Mouse (Mus musculus) spleen, postnatal 4 days (tissue): ENCODE measurements around the gene Parp12.

Experiments used
- DNase-seq, 2 experiments: peaks; one replicate each; pipeline ENCODE4 v3.0.0; 2022; ENCODE audit warnings: low spot score in 2 of 2

Parp12 gene

DNA sequence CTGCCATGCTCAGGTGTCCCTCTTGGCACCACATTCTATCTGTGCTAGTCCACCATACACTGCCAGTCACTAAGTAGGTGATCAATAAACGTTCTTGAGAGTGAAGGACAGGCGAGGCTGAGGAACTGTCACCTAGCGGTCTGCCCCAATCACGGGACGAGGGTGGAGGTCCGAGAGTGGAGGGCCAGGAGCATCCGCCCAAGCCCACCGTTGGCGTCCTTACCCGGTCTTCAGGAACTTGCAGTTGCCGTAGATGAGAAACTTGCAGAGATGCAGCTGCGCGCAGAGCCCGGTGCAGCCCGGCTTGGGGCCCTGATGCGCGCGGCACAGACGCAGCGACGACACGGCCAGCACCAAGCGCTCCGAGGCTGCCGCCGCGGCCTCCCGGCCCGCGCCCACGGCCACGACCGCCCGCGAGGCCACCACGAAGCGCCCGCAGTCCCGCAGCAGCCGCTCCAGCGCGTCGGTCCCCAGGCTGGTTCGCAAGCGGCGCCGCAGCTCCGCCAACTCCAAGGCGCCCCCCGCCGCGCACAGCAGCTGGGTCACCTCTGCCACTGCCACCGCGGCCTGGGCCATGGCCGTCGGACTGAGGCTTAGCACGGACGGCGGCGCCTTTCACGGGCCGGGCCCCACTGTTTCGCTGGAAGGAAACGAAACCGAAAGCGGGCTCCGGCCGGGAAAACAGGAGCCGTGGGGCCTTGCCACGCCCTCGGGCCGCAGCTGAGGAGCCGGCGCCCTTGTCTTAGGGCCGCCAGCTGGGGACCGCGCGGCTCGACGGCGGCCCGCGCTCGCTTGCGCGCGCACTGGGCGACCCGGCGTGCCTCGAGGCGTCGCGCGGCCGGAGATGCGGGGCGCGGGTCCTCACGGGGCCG lies at the start of gene Parp12:
Parp12 (minus strand) TSS at position 766 of the 872 bp plus-strand sequence.
- DNase-seq, result peak; percentile 67 to 84

- DNase-seq, result no peak
Measured at GRCm38 (mm10) chr6:39164891-39165290, 46.7 kb upstream of the Parp12 start.

DNA sequence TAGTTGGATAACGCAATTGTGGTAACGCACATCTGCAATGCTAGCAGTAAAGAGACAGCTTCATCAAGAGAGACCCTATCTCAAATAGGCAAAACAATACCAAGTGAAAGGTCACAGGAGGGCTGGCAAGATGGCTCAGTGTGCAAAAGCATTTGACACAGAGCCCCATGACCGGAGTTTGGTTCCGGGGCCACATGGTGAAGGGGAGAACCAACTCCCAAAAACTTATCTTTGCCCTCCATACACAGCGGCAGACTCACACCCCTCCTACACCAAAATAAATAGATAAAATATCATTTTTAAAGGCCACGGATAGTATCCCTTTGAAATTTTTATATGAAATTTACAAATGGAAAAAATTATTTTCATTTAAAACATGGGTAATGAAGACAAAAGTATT lies 43.8 kb upstream of the Parp12 start:
- no peak for DNase-seq

DNA sequence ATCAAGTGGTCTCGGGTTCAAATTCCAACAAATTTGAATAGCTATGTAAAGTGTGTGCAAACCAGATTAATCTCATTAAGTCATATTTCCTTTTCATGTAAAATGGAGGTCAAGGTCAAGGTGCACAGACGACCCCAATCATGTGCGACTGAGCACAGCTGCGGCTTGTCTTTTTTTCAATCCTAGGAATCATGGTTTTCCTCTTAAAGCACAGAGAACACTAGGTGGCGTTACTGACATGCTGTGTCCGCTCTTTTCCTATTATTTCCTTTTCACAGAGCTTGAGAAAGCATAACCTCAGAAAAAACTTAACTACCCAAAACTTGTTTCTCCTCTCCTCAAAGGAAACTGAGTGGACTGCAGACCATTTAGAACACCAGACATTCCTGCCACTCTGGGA lies 27.9 kb upstream of the Parp12 start:
- DNase-seq, result no peak

DNA sequence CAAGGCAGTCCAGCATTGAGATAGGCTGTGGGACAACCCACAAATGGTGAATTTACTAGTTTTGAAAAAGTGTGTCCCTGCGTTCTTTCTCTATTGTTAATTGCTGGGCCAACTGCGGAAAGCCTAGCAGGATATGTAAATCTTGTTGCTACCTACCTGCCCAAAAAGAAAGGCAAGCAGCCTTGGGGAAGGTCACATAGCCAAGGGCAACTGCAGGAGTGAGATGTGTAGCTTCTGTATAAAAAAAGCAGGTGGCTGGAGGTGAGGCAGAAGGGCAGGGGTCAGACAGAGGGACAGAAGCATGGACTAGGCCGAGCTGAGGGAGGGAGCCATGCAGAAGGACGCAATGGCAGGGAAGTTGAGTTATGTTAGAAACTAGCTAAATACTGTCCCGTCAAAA lies 14.4 kb upstream of the Parp12 start:
- DNase-seq, result no peak

DNA sequence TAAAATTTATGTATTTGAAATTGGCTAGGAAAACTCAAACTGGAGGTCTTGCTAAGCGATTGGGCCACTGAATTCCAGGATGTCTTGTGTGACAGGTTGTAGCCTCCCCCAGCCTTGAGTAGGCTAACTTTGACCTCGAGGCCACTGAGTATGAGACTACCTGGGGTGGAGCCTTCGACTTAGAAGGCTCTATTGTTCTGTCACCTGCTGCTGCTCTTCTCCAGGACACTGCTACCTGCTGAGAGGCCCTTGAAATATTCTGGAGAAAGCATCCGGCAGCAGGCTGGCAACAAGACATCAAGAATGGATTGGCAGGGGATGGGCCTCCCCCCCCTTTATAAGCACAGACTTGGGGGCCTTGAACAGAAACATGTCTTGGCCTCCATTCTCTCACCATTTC lies 13.3 kb upstream of the Parp12 start:
- no peak for DNase-seq

- DNase-seq, result no peak
Measured at GRCm38 (mm10) chr6:39124719-39125118, 6.6 kb upstream of the Parp12 start.

DNA sequence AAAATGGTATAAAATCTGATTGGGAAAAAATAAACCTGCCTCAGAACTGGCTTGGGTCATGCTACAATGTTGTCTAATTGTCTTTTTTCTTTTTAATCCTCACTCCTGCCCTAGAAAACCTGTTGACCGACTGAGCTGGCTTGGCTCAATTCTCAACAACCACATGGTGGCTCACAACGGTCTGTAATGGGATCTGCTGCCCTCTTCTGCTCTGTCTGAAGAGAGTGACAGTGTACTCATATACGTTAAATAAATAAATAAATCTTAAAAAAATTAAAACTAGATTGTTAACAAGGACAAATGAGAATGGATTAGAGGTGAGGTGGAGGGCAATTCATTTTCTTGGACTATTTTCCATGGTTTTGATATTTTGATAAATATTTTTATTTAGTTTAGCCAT lies 2.5 kb upstream of the Parp12 start:
- no peak for DNase-seq

- peak in 1 of 2 experiments; percentile 14 for DNase-seq
Measured at GRCm38 (mm10) chr6:39118456-39118881, 320 bp upstream of the Parp12 start.

- DNase-seq, result no peak
Measured at GRCm38 (mm10) chr6:39115438-39115837, 2.7 kb downstream of the Parp12 start.

DNA sequence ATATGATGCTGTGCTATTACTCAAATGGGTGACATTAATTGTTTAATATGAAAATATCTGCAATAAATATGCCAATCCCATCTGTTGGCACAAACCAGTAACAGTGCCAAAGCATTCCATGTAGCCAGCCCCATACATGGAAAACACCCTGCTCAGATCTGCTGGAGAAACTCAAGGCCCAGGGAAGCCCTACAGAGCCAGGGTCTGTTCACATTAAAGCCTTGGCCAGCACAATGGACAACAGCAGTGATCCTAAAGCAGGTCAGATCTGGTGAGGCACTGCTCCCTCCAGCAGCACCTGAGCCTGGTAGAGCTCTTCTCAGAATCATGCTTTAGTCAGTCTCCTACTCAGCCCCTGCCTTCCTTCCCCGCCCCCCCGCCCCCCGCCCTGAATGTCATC lies 5.0 kb downstream of the Parp12 start:
- no peak for DNase-seq

GRCm38 (mm10) chr6:39112701-39113100 lies 5.4 kb downstream of the Parp12 start:
- DNase-seq, result no peak

DNA sequence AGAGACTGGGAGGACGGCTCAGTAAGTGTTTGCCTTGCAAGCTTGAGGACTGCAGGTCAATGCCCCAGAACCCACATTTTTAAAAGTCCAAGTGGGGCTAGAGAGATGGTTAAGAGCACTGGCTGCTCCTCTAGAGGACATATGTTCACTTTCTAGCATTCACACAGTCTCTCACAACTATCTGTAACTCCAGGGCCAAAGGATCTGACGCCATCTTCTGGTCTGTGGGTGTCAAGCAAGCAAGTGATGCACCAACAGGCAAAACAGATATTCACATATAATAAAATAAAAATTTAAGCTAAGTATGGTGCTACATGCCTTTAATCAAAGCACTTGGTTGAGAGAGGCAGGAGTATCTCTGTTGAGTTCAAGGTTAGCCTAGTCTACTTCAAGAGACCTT lies 11.3 kb downstream of the Parp12 start:
- DNase-seq, result no peak

DNA sequence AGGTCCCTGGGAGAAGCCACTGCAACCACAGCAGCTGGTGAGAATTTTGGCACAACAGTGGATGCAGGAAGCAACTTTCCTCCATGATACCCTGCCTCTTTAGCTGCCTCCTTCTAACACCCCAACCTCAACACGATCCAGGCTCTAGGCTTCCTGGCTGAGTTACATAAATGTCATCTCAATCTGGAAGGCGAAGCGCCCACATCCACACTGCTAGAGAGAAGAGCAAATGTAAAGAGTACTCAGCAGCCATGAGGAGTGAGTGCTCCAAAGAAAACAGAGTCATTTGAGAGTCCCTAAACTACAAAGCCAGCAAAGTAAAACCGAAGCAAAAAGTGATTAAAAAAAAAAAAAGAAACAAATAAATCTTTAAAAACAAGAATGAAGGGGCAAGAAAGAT lies 13.5 kb downstream of the Parp12 start:
- DNase-seq, result no peak

DNA sequence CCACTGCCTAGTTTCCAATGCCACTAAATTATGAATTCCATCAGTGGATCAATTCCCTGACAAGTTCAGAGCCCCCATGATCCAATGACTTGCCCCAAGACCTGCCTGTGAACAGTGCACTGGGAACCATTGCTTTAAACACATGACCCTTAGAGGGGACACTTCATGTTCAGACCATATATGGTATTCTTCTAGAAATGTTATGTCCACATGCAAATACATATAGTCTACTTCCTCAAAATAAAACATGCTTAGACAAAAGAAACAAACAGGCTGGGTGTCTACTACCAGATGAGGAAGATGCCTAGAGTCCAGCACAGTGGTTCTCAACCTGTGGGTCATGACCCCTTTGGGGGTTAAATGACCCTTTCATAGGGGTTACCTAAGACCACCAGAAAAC lies 41.7 kb downstream of the Parp12 start:
- DNase-seq, result no peak

DNA sequence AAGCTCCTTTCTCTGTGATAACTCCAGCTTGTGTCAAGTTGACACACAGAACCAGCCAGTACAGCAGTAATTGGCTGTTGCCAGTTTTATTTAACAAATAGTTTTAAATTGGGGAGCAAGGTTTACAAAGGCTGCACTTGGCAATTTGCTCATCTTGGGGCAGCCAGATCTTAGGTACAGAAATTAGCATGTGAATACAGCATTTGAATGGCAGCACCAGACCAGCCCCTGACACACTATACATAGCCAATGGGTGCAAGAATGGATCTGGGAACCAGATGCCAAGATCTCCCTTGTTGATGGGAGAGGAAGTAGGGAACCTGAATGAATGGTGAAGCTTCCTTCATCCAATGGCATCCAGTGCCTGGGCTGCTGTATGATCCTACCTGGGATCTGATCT lies 44.0 kb downstream of the Parp12 start:
- DNase-seq, result no peak

DNA sequence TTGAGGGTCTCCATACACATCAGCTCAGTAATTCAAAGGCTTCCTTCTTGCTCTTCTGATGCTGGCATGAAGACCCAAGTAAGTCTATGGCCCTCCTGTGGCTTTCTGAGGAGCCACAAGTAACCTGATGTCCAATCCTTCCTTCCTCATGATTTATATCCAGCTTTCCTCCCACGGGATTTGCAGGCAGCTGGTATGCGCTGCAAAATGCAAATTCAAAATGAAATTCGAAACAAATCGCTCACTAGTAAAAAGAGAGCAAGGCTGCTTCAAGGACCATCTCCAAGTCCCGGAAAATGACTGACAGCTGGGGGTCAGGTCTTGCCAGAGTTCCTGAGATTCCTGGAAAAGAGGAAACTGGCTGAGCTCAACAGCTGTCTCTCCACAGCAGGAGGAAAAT lies 45.5 kb downstream of the Parp12 start:
- DNase-seq, result no peak

DNA sequence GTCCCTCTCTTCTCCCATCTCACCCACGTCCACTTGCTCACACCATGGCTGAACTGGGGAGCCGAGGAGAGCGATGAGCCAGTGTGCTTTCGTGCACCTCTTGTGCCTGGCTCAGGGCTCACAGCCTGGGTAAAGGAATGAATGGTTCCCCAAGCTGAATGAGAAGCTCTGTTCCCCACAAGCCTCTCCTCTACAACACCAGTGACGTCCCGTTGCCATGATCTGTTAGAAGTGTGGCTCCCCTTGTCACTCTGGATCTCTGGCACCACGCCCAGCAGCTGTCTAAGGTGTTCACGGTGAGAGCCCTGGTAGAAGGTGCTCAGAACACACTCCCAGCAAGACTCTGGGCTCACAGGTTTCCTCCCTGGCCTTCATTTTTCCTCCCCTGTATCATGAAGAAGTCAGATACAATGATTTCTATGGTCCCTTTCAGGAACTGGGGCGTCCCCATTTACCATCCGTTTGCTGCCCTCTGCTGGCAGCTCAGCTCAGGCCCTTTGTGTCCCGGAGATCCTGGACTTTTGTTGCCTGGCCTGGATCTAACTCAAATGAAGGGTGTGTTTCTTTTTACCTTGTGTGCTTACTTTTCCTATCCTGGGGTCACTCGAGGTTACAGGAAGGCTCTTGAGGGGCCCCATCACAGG lies 51.1 kb downstream of the Parp12 start:
- peak; percentile 65 to 85 for DNase-seq

- DNase-seq, result no peak
Measured at GRCm38 (mm10) chr6:39063541-39063940, 54.6 kb downstream of the Parp12 start.

- DNase-seq, result no peak
Measured at GRCm38 (mm10) chr6:39061180-39061579, 57.0 kb downstream of the Parp12 start.

DNA sequence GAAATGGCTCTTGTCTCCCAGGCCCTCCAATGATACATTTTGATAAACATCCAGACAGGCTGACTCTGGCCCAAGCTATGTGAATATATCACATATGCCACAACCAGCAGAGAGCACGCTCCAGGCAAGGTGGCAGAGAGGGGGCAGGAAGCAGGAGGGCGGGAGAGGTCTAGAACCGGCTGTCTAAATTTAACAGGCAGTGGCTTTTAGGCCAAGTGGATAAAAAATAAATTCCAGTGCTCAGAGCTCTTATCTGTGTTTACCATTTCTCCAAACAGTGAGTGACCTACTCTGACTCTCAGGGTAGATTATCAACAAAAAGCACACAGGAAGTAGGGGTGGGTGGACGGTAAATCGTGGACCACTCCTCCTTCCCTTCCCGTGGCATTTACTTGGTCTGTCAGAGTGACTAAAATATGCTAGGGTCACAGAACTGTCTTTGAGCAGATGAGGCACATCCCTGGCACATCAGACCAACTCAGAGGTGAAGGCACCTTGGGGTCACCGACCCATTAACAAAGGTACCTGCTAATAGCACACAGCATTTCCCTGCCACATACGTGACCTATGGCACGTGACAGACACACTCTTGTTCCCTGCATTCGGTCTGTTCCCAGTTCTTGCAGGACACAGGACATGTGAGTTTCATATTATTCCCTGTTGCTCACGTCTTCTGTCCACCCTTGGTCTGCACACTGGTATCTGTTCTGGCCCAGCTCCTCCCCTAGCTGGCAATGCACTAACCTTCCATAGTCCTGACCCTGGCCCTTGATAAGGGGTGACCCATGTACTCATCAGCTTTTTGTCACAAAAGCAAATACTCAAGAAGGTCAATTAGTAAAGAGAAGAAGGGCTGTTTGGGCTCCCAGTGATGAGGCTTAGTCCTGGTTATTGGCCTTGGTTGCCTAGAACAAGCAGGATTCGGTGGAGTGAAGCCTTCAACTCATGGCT lies 58.3 kb downstream of the Parp12 start:
- DNase-seq, result no peak

GRCm38 (mm10) chr6:39058936-39059335 lies 59.2 kb downstream of the Parp12 start:
- no peak for DNase-seq
